Mouse (Mus musculus): ENCODE results near the gene Fcrla. TPM values are rescaled to one million over a fixed set of nuclear protein-coding genes. Genes with fewer than 3 reads are reported as not detected.

Fcrla gene
- polyA plus RNA-seq (2012; rRNA removed) = 0.21 TPM in 1 of 2 replicates, not detected in the other

GRCm38 (mm10) chr1:170927378-170927777 lies at the start of gene Fcrla:
Gene Fcrla (minus strand): TSS chr1:170927583.

GRCm38 (mm10) chr1:170976447-170976846 lies 49.1 kb upstream of the Fcrla start, which contains the start of gene Fcgr2b:
Gene Fcgr2b (minus strand): TSS chr1:170976547.

GRCm38 (mm10) chr1:170912891-170913615 lies 14.3 kb downstream of the Fcrla start, which contains the start of gene Fcrlb:
Gene Fcrlb (minus strand): TSS chr1:170912941.

GRCm38 (mm10) chr1:170884978-170885561 lies 42.3 kb downstream of the Fcrla start, which contains the start of the genes Gm26620 and Dusp12:
Gene Gm26620 (plus strand): TSS chr1:170885065.
Gene Dusp12 (minus strand): TSS chr1:170885540.

GRCm38 (mm10) chr1:170867691-170868105 lies 59.7 kb downstream of the Fcrla start, which contains the start of gene Atf6:
Gene Atf6 (minus strand): TSS chr1:170867771.

Other genes starting within 250 kb of the Fcrla start
- gene Atf6, start 59.8 kb downstream of the Fcrla start, polyA plus RNA-seq (2012; rRNA removed) = 8.6 and 8.8 TPM in 2 replicates
- gene Gm26620, start 42.5 kb downstream of the Fcrla start, polyA plus RNA-seq (2012; rRNA removed) = 0.87 and 1.0 TPM in 2 replicates
- gene Dusp12, start 42.0 kb downstream of the Fcrla start, polyA plus RNA-seq (2012; rRNA removed) = 50.6 and 56.2 TPM in 2 replicates
- 0.47 and 0.62 TPM in 2 replicates for gene Fcrlb, start 14.6 kb downstream of the Fcrla start, polyA plus RNA-seq (2012; rRNA removed)
- gene Fcgr2b, start 49.0 kb upstream of the Fcrla start, polyA plus RNA-seq (2012; rRNA removed) = 2.0 and 2.4 TPM in 2 replicates
- gene Fcgr4, start 91.3 kb upstream of the Fcrla start, polyA plus RNA-seq (2012; rRNA removed) = 0.32 and 0.34 TPM in 2 replicates
- 5.2 and 7.3 TPM in 2 replicates for gene Fcgr3, start 137.4 kb upstream of the Fcrla start, polyA plus RNA-seq (2012; rRNA removed)
- 5.2 and 8.0 TPM in 2 replicates for gene Cfap126, start 186.3 kb upstream of the Fcrla start, polyA plus RNA-seq (2012; rRNA removed)
- 233 and 246 TPM in 2 replicates for gene Sdhc, start 223.0 kb upstream of the Fcrla start, polyA plus RNA-seq (2012; rRNA removed)
- gene Mpz, start 223.1 kb upstream of the Fcrla start, polyA plus RNA-seq (2012; rRNA removed) = 0.70 and 10.6 TPM in 2 replicates

All from central nervous system, embryonic 18 days (tissue).